Mouse (Mus musculus): ENCODE results near the gene Trp53tg5. TPM values are rescaled to one million over a fixed set of nuclear protein-coding genes. Genes with fewer than 3 reads are reported as not detected.

Trp53tg5 gene
- polyA plus RNA-seq, 1 experiment from 2014 or later: not detected

- Histone ChIP-seq H3K36me3 (no peaks in the 10 kb centered on the region), H3K4me3 (replicated peaks) (peak overlapping the region; percentile 22; the same call in 1 of the 2 replicates), H3K27me3 (no peaks in the 10 kb centered on the region), H3K4me2 (peak overlapping the region; percentile 51), H3K27ac (peak overlapping the region; percentile 93), H3K9me3 (replicated peaks) (no peaks in the 10 kb centered on the region), H3K4me1 (peaks cover 53% of the 10 kb centered on the region), H3K9ac (no peak overlapping the region; the same call in 1 of the 2 replicates)
- no peak for ATAC-seq (replicated peaks; ENCODE audit: low FRiP score)
- 85% methylated on average over 1 of the region's 1 CpGs for WGBS
Observed at GRCm38 (mm10) chr2:164456413-164456812, 17.1 kb downstream of the Trp53tg5 start.

GRCm38 (mm10) chr2:164455421-164456190 lies 17.9 kb downstream of the Trp53tg5 start:
- H3K4me2 ChIP-seq: no peak overlapping the region
- no peak overlapping the region for H3K9ac ChIP-seq
- ATAC-seq (replicated peaks; ENCODE audit: low FRiP score): no peak
- no peaks in the 10 kb centered on the region for H3K27me3 ChIP-seq
- peak overlapping the region; percentile 93 for H3K27ac ChIP-seq
- no peaks in the 10 kb centered on the region for H3K9me3 ChIP-seq (replicated peaks)
- H3K4me3 ChIP-seq (replicated peaks): no peak overlapping the region
- peaks cover 53% of the 10 kb centered on the region for H3K4me1 ChIP-seq
- 53% methylated on average over 6 of the region's 6 CpGs for WGBS
- H3K36me3 ChIP-seq: no peaks in the 10 kb centered on the region

GRCm38 (mm10) chr2:164454846-164455245 lies 18.7 kb downstream of the Trp53tg5 start:
- peaks cover 53% of the 10 kb centered on the region for H3K4me1 ChIP-seq

GRCm38 (mm10) chr2:164453887-164454500 lies 19.5 kb downstream of the Trp53tg5 start:
- no peak overlapping the region for H3K9ac ChIP-seq
- no peaks in the 10 kb centered on the region for H3K9me3 ChIP-seq (replicated peaks)
- WGBS: 62% methylated on average over 7 of the region's 7 CpGs
- H3K4me2 ChIP-seq: no peak overlapping the region
- ATAC-seq (replicated peaks; ENCODE audit: low FRiP score): no peak
- peaks cover 53% of the 10 kb centered on the region for H3K4me1 ChIP-seq
- H3K27me3 ChIP-seq: no peaks in the 10 kb centered on the region
- H3K36me3 ChIP-seq: no peaks in the 10 kb centered on the region
- peak overlapping the region; percentile 93 for H3K27ac ChIP-seq
- no peak overlapping the region for H3K4me3 ChIP-seq (replicated peaks)

More at GRCm38 (mm10) chr2:164454846-164455245, 18.7 kb downstream of the Trp53tg5 start:
- Histone ChIP-seq H3K4me2 (no peak overlapping the region), H3K4me3 (replicated peaks) (no peak overlapping the region), H3K9ac (no peak overlapping the region), H3K27me3 (no peaks in the 10 kb centered on the region), H3K27ac (peak overlapping the region; percentile 93), H3K9me3 (replicated peaks) (no peaks in the 10 kb centered on the region), H3K36me3 (no peaks in the 10 kb centered on the region)
- ATAC-seq (replicated peaks; ENCODE audit: low FRiP score): no peak
- 59% methylated on average over 10 of the region's 10 CpGs for WGBS

- no peaks in the 10 kb centered on the region for H3K27me3 ChIP-seq
- WGBS: 77% methylated on average over 14 of the region's 14 CpGs
- H3K4me1 ChIP-seq: peaks cover 48% of the 10 kb centered on the region
- H3K9ac ChIP-seq: no peak overlapping the region
- ATAC-seq (replicated peaks; ENCODE audit: low FRiP score): no peak
- H3K4me2 ChIP-seq: no peak overlapping the region
- no peak overlapping the region for H3K4me3 ChIP-seq (replicated peaks)
- no peaks in the 10 kb centered on the region for H3K36me3 ChIP-seq
- no peaks in the 10 kb centered on the region for H3K9me3 ChIP-seq (replicated peaks)
- 0 out of 2 replicates have a peak overlapping the region, but pooled peaks have one; percentile 15 for H3K27ac ChIP-seq
Observed at GRCm38 (mm10) chr2:164453047-164453757, 20.3 kb downstream of the Trp53tg5 start.

- Histone ChIP-seq H3K4me2 (no peak overlapping the region), H3K36me3 (no peaks in the 10 kb centered on the region), H3K4me3 (replicated peaks) (no peak overlapping the region), H3K27ac (no peak overlapping the region), H3K9ac (no peak overlapping the region), H3K9me3 (replicated peaks) (no peaks in the 10 kb centered on the region), H3K27me3 (no peaks in the 10 kb centered on the region), H3K4me1 (peaks cover 47% of the 10 kb centered on the region)
- ATAC-seq (replicated peaks; ENCODE audit: low FRiP score): no peak
- 49% methylated on average over 13 of the region's 13 CpGs for WGBS
Observed at GRCm38 (mm10) chr2:164452000-164452676, 21.4 kb downstream of the Trp53tg5 start.

- Histone ChIP-seq H3K27me3 (no peaks in the 10 kb centered on the region), H3K27ac (no peak overlapping the region), H3K4me3 (replicated peaks) (no peak overlapping the region), H3K4me2 (no peak overlapping the region), H3K9ac (no peak overlapping the region), H3K4me1 (peaks cover 21% of the 10 kb centered on the region), H3K36me3 (no peaks in the 10 kb centered on the region), H3K9me3 (replicated peaks) (no peaks in the 10 kb centered on the region)
- 77% methylated on average over 14 of the region's 14 CpGs for WGBS
- no peak for ATAC-seq (replicated peaks; ENCODE audit: low FRiP score)
Observed at GRCm38 (mm10) chr2:164449341-164450042, 24.0 kb downstream of the Trp53tg5 start.

- H3K36me3 ChIP-seq: no peaks in the 10 kb centered on the region
- no peaks in the 10 kb centered on the region for H3K9me3 ChIP-seq (replicated peaks)
- no peak for ATAC-seq (replicated peaks; ENCODE audit: low FRiP score)
- H3K4me2 ChIP-seq: no peak overlapping the region
- no peak overlapping the region for H3K27ac ChIP-seq
- H3K9ac ChIP-seq: no peak overlapping the region
- H3K4me1 ChIP-seq: peaks cover 15% of the 10 kb centered on the region
- no peak overlapping the region for H3K4me3 ChIP-seq (replicated peaks)
- WGBS: 75% methylated on average over 5 of the region's 5 CpGs
- no peaks in the 10 kb centered on the region for H3K27me3 ChIP-seq
Observed at GRCm38 (mm10) chr2:164448921-164449320, 24.6 kb downstream of the Trp53tg5 start.

GRCm38 (mm10) chr2:164448140-164448539 lies 25.4 kb downstream of the Trp53tg5 start:
- Histone ChIP-seq H3K27me3 (no peaks in the 10 kb centered on the region), H3K36me3 (no peaks in the 10 kb centered on the region), H3K4me2 (no peak overlapping the region), H3K27ac (no peak overlapping the region), H3K9ac (no peak overlapping the region), H3K9me3 (replicated peaks) (no peaks in the 10 kb centered on the region), H3K4me3 (replicated peaks) (no peak overlapping the region), H3K4me1 (peaks cover 22% of the 10 kb centered on the region)
- 94% methylated on average over 1 of the region's 1 CpGs for WGBS
- ATAC-seq (replicated peaks; ENCODE audit: low FRiP score): no peak

- Histone ChIP-seq H3K36me3 (no peaks in the 10 kb centered on the region), H3K4me2 (no peak overlapping the region), H3K27ac (no peak overlapping the region), H3K9me3 (replicated peaks) (no peaks in the 10 kb centered on the region), H3K4me1 (peaks cover 24% of the 10 kb centered on the region), H3K27me3 (peaks cover 4% of the 10 kb centered on the region; the same call in 1 of the 2 replicates), H3K4me3 (replicated peaks) (no peak overlapping the region), H3K9ac (no peak overlapping the region)
- no peak for ATAC-seq (replicated peaks; ENCODE audit: low FRiP score)
- WGBS: 79% methylated on average over 3 of the region's 3 CpGs
Observed at GRCm38 (mm10) chr2:164446086-164446469, 27.4 kb downstream of the Trp53tg5 start.

- no peak for ATAC-seq (replicated peaks; ENCODE audit: low FRiP score)
- Histone ChIP-seq H3K9me3 (replicated peaks) (no peaks in the 10 kb centered on the region), H3K27me3 (peaks cover 4% of the 10 kb centered on the region; the same call in 1 of the 2 replicates), H3K4me3 (replicated peaks) (no peak overlapping the region), H3K27ac (no peak overlapping the region), H3K4me1 (peaks cover 29% of the 10 kb centered on the region), H3K36me3 (no peaks in the 10 kb centered on the region), H3K9ac (no peak overlapping the region), H3K4me2 (no peak overlapping the region)
- WGBS: 80% methylated on average over 3 of the region's 3 CpGs
Observed at GRCm38 (mm10) chr2:164445399-164446085, 28.0 kb downstream of the Trp53tg5 start.

Data from kidney, embryonic 15.5 days (tissue).